Mouse (Mus musculus) kidney, embryonic 15.5 days (tissue): ENCODE results near the gene Tcn2. TPM values are rescaled to one million over a fixed set of nuclear protein-coding genes. Genes with fewer than 3 reads are reported as not detected.
"Not testable (repeated sequence)": the region's sequence is repeated elsewhere in the genome, so short reads cannot be mapped to it uniquely, and the experiment has no call there.

Experiments
- ATAC-seq: fragments of 200-750 bp; cut with Nextera tagmentation; replicated peaks from 2 replicates; pipeline ENCODE4 v1.8.0; 2017; ENCODE audit warnings: moderate TSS enrichment; ENCODE audit not compliant: low FRiP score
- H3K27ac ChIP-seq: fragments of 300-500 bp; sonication (generic); 2 replicates; pipeline ENCODE4 v1.5.1; 2015; ENCODE audit warnings: mild to moderate bottlenecking, inconsistent platforms
- H3K27me3 ChIP-seq: fragments of 300-500 bp; sonication (generic); 2 replicates; pipeline ENCODE4 v1.6.1; 2015; ENCODE audit warnings: inconsistent platforms
- H3K36me3 ChIP-seq: fragments of 300-500 bp; sonication (generic); 2 replicates; pipeline ENCODE4 v1.6.1; 2015; ENCODE audit warnings: inconsistent platforms
- H3K4me1 ChIP-seq: fragments of 300-500 bp; sonication (generic); 2 replicates; pipeline ENCODE4 v1.6.1; 2015; ENCODE audit warnings: inconsistent platforms
- H3K4me2 ChIP-seq: fragments of 300-500 bp; sonication (generic); 2 replicates; pipeline ENCODE4 v1.6.1; 2015; ENCODE audit warnings: moderate library complexity, mild to moderate bottlenecking, inconsistent platforms
- H3K4me3 ChIP-seq: fragments of 300-500 bp; sonication (generic); replicated peaks from 2 replicates; pipeline ENCODE4 v1.5.1; 2015; ENCODE audit warnings: mild to moderate bottlenecking, inconsistent platforms
- H3K9ac ChIP-seq: fragments of 300-500 bp; sonication (generic); 2 replicates; pipeline ENCODE4 v1.6.1; 2015; ENCODE audit warnings: mild to moderate bottlenecking, inconsistent platforms
- H3K9me3 ChIP-seq: fragments of 300-500 bp; sonication (generic); replicated peaks from 2 replicates; pipeline ENCODE4 v1.6.1; 2016; ENCODE audit warnings: inconsistent platforms
- WGBS: fragments of 180-500 bp; shearing (Covaris S2); methylation state at CpG from one replicate; pipeline ENCODE4 v1.1.7; 2015; ENCODE audit warnings: mixed read lengths; 5-methylcytosine and 5-hydroxymethylcytosine counted together
- polyA plus RNA-seq: library from polyadenylated mRNA; unstranded; fragments of >200 nt; fragmentation: Nextera tagmentation; extraction: Ambion mirVana; gene quantifications from 2 replicates; pipeline ENCODE4 v1.2.1, GENCODE M21; 2015

The Tcn2 gene
- polyA plus RNA-seq, 1 experiment from 2014 or later, result 102 TPM

DNA sequence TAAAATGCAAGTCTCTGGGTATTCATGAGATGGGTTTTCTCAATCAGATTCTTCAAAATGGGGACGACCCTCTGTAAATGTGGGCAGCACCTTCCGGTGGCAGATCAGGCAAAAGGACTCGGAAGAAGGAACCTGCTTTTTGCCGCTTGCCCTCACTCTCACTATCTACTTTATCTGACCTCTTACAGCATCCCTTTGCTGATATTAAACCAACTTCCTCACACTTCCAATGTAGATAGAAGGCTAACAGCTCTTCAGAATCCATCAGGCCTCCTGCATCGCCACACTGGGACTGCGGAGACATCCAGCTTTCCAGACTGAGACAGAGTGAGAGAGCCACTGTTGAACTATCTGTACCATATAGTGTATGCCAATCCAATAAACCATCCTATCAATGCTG, 9.2 kb downstream of the Tcn2 start:
- WGBS, result 95% methylated on average over 6 of the region's 6 CpGs
- Histone ChIP-seq H3K9ac (no peak overlapping the region), H3K36me3 (peaks cover 49% of the 10 kb centered on the region), H3K9me3 (no peaks in the 10 kb centered on the region), H3K27me3 (no peaks in the 10 kb centered on the region), H3K4me3 (no peak overlapping the region), H3K4me2 (no peak overlapping the region), H3K27ac (no peak overlapping the region), H3K4me1 (0 out of 2 replicates have a peak, but pooled peaks cover 3% of the 10 kb centered on the region)
- no peak for ATAC-seq

GRCm38 (mm10) chr11:3922115-3922514, 9.8 kb downstream of the Tcn2 start:
- 0 out of 2 replicates have a peak, but pooled peaks cover 3% of the 10 kb centered on the region for H3K4me1 ChIP-seq
- H3K4me3 ChIP-seq, result no peak overlapping the region
- no peaks in the 10 kb centered on the region for H3K9me3 ChIP-seq
- no peak overlapping the region for H3K27ac ChIP-seq
- H3K36me3 ChIP-seq, result peaks cover 52% of the 10 kb centered on the region
- WGBS, result 95% methylated on average over 9 of the region's 9 CpGs
- ATAC-seq, result no peak
- no peak overlapping the region for H3K9ac ChIP-seq
- H3K4me2 ChIP-seq, result no peak overlapping the region
- no peaks in the 10 kb centered on the region for H3K27me3 ChIP-seq

DNA sequence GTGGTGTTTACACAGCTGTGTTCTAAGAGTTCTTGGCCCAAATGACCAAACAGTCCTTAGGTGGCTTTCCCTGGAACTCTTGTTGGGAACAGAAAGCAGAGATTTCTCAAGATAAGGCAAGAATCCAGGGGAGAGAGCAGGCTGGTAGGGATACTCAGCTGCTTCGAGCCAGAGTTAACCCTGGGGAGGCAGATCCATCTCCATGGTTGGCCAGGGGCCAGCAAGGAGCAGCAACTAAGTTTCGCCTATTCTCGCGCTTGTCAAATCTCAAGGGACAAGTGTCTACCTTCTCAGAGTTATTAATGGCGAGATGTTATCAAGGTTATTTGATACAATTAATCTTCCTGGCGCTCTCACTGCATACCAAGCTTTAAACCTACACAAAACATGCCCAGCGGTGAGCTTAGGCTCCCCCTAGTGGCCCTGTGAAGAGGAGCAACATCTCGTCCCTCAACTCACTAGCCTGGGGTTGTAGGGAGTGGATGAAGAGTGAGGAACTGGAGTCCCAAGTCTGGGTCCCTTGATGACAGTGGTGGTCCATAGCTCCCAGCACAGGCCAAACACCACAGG, 10.6 kb downstream of the Tcn2 start:
- WGBS, result 31% methylated on average over 8 of the region's 8 CpGs

GRCm38 (mm10) chr11:3920476-3920875, 11.5 kb downstream of the Tcn2 start:
- H3K9me3 ChIP-seq, result no peaks in the 10 kb centered on the region
- H3K9ac ChIP-seq, result no peak overlapping the region
- H3K27me3 ChIP-seq, result no peaks in the 10 kb centered on the region
- no peak for ATAC-seq
- 0 out of 2 replicates have a peak, but pooled peaks cover 3% of the 10 kb centered on the region for H3K4me1 ChIP-seq
- no peak overlapping the region for H3K27ac ChIP-seq
- H3K4me2 ChIP-seq, result no peak overlapping the region
- H3K4me3 ChIP-seq, result no peak overlapping the region
- peaks cover 37% of the 10 kb centered on the region for H3K36me3 ChIP-seq
- 82% methylated on average over 7 of the region's 7 CpGs for WGBS

More for the DNA sequence above, 10.6 kb downstream of the Tcn2 start:
- Histone ChIP-seq H3K27me3 (no peaks in the 10 kb centered on the region), H3K9me3 (no peaks in the 10 kb centered on the region), H3K4me2 (no peak overlapping the region), H3K27ac (no peak overlapping the region), H3K9ac (no peak overlapping the region), H3K4me1 (0 out of 2 replicates have a peak, but pooled peaks cover 3% of the 10 kb centered on the region), H3K4me3 (no peak overlapping the region), H3K36me3 (peaks cover 45% of the 10 kb centered on the region)
- no peak for ATAC-seq

GRCm38 (mm10) chr11:3918738-3919137, 13.2 kb downstream of the Tcn2 start:
- Histone ChIP-seq H3K36me3 (peaks cover 23% of the 10 kb centered on the region), H3K4me3 (no peak overlapping the region), H3K27me3 (no peaks in the 10 kb centered on the region), H3K9me3 (no peaks in the 10 kb centered on the region), H3K9ac (no peak overlapping the region), H3K27ac (no peak overlapping the region), H3K4me1 (peaks cover 13% of the 10 kb centered on the region), H3K4me2 (no peak overlapping the region)
- ATAC-seq, result no peak
- WGBS, result 61% methylated on average over 1 of the region's 1 CpGs

DNA sequence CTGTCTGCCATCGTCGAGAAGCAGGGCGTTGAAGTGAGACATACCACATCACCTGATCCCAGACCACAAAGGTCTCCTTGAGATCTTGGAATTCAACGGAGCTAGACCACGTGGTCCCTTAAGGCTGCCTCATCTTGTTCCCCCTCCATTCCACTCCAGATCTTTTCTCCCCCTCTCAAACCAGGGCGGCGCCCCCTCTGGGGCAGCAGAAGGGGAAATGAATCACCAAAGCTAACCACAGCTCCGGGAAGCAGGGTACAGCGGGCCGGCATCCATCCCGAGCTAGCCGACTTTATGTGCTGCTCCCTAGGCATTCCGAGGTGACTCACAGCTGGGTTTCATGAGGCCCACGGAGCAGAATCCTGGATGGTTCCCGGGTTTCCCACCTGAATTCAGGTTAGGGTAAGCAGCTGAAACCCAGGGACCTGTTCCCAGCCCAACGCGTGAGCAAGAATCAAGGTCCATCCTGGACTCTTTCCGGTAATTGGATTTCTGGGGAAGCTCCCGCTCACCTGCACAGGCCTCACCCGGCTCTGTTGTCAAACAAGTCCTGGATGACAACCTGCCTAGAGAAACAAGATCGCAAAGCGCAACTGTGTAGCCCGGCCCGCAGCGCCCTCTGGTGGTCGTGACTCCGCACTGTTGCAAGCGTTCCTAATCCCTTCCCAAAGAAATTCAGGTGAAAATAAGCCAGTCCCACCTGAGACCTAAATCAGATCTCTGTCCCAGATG, 17.7 kb downstream of the Tcn2 start, which contains the start of gene Slc35e4:
TSS of gene Slc35e4 (minus strand) at position 556 of the 732 bp plus-strand sequence.
- ATAC-seq, result peak; percentile 75
- H3K36me3 ChIP-seq, result peaks cover 3% of the 10 kb centered on the region; the same call in 1 of the 2 replicates
- peak within 1 kb of the TSS; percentile 66 for H3K4me3 ChIP-seq
- WGBS, result under 1% methylated on average over 28 of the region's 28 CpGs
- H3K9ac ChIP-seq, result peak within 1 kb of the TSS; percentile 37
- H3K27ac ChIP-seq, result peak within 1 kb of the TSS; percentile 69
- peak within 1 kb of the TSS; percentile 94 for H3K4me2 ChIP-seq
- H3K9me3 ChIP-seq, result no peaks in the 10 kb centered on the region
- peaks cover 42% of the 10 kb centered on the region for H3K4me1 ChIP-seq
- peaks cover 17% of the 10 kb centered on the region for H3K27me3 ChIP-seq

DNA sequence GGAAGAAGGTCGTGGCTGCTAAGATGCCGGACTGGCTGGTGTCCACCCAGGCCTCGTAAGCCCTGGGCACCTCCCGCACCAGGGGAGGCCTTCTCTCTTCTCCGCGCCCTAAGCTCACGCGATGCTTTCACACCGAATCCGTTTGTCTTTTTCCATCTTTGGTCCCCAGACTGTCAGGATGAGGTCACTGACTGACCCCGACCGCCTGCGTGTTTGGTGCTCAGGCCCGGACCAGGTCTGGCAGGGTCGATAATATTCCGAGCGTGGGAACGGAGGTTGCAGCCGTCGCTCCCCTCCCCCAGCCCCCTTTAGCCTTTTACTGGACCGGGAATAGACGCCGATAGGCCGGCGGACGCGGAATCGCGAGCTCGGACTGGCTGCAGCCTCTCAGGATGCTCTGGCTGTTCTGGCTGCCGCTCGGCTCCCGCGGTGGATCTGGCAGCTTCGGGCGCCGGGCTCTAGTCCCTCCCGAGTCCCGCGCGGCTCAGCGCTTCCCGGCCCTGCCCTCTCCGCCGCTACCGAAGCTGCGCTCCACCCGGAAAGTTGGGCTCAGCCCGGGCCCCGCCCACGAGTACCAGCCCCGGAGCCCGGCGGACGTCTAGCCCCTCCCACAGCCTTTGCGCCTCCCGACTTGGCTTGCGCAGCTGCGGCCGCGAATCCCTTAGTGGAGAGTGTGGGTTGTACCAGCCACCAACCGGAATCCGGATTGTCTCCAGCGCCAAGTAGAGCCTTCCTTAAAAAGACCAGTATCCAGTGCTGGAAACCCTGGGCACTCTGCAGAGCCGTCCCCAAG, 18.4 kb downstream of the Tcn2 start:
- ATAC-seq, result peak; percentile 88
- H3K9me3 ChIP-seq, result no peaks in the 10 kb centered on the region
- peaks cover 3% of the 10 kb centered on the region; the same call in 1 of the 2 replicates for H3K36me3 ChIP-seq
- H3K27ac ChIP-seq, result peak overlapping the region; percentile 69
- under 1% methylated on average over 57 of the region's 65 CpGs for WGBS
- peaks cover 42% of the 10 kb centered on the region for H3K4me1 ChIP-seq
- peak overlapping the region; percentile 94 for H3K4me2 ChIP-seq
- H3K9ac ChIP-seq, result peak overlapping the region; percentile 37
- peak overlapping the region; percentile 66 for H3K4me3 ChIP-seq
- peaks cover 17% of the 10 kb centered on the region for H3K27me3 ChIP-seq

DNA sequence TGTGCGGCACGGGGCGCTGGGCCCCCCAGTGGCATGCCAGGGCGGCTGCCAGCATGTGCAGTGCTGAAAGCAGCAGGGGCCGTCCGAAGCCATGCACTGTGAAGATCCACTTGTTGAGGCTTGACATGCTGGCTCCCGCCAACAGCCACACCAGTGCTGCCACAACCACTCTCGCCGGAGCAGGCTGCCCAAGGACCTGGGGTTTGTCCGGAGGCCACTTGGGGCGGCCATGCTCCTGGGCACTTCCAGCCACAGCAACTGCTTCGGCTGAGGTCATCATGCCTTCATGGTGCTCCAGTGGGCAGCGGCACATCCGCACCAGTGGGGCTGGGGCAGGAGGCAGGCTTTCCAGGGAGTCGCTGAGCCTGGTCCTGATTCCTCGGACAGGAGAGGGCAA, 19.1 kb downstream of the Tcn2 start:
- Histone ChIP-seq H3K4me3 (peak overlapping the region; percentile 66), H3K4me2 (peak overlapping the region; percentile 94), H3K9me3 (no peaks in the 10 kb centered on the region), H3K27ac (no peak overlapping the region), H3K36me3 (peaks cover 3% of the 10 kb centered on the region; the same call in 1 of the 2 replicates), H3K27me3 (peaks cover 17% of the 10 kb centered on the region), H3K9ac (peak overlapping the region; percentile 37), H3K4me1 (peaks cover 42% of the 10 kb centered on the region)
- 1% methylated on average over 16 of the region's 16 CpGs for WGBS
- peak; percentile 7 for ATAC-seq

DNA sequence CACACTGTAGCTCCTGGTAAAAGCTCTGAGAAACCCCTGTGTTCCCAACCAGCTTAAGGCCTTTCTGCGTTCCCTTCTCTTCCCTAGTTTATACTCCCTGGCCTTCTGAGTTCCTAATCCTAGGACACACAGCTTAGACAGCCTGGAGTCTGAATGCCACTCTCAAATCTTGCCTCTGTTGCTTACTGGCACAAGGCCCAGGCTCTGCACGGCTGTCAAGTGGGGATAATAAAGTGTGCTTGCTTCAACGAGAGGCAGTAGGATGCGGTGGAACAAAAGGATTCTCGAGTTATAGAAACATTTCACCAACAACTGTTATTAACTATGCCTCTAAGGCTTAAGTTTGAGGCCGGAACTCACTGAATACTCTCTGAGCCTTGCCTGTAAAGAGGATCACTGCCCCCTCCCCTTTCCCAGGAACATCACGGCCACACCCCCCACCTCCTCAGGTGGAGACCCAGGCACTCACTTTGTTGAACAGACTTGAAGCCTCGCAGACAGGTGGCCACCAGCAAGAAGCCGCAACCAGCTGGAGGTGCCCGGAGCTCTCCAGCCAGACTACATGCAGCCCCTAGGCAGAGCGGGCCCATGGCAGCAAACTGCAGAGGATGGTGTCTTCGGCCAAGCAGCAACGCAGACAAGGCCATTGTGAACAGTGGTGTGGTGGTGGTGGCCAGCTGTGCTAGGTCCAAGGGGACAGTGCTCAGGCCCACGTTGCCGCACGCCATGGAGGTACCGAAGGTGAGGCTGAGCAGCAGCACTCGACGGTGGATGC, 19.7 kb downstream of the Tcn2 start:
- Histone ChIP-seq H3K9ac (0 out of 2 replicates have a peak overlapping the region, but pooled peaks have one; percentile 37), H3K4me1 (peaks cover 42% of the 10 kb centered on the region), H3K9me3 (no peaks in the 10 kb centered on the region), H3K4me3 (peak overlapping the region; percentile 66), H3K27ac (no peak overlapping the region), H3K4me2 (peak overlapping the region; percentile 94), H3K27me3 (peaks cover 17% of the 10 kb centered on the region), H3K36me3 (peaks cover 1% of the 10 kb centered on the region; the same call in 1 of the 2 replicates)
- no peak for ATAC-seq
- 23% methylated on average over 19 of the region's 19 CpGs for WGBS

- not testable (repeated sequence) for ATAC-seq
- 95% methylated on average over 6 of the region's 6 CpGs for WGBS
Observed at GRCm38 (mm10) chr11:3911440-3911839, 20.5 kb downstream of the Tcn2 start.

More at GRCm38 (mm10) chr11:3911440-3911839, 20.5 kb downstream of the Tcn2 start:
- H3K36me3 ChIP-seq, H3K9ac ChIP-seq, H3K9me3 ChIP-seq, H3K4me3 ChIP-seq, H3K27ac ChIP-seq: not testable (repeated sequence)
- peaks cover 17% of the 10 kb centered on the region for H3K27me3 ChIP-seq
- H3K4me2 ChIP-seq, result peak overlapping the region; percentile 19; the same call in 1 of the 2 replicates
- peaks cover 42% of the 10 kb centered on the region for H3K4me1 ChIP-seq
